Mouse (Mus musculus) erythroblast, embryonic 14.5 days (primary cell): ENCODE results near the gene Galnt15. TPM values are rescaled to one million over a fixed set of nuclear protein-coding genes. Genes with fewer than 3 reads are reported as not detected.

Experiments
- H3K27me3 ChIP-seq: 2 replicates; pipeline ENCODE4 v1.6.1; 2012; ENCODE audit warnings: inconsistent platforms; ENCODE audit not compliant: control insufficient read depth
- H3K36me3 ChIP-seq: 2 replicates; pipeline ENCODE4 v1.6.1; 2012; ENCODE audit warnings: mild to moderate bottlenecking, inconsistent platforms; ENCODE audit not compliant: control insufficient read depth
- H3K4me1 ChIP-seq: 2 replicates; pipeline ENCODE4 v1.6.1; 2012; ENCODE audit warnings: inconsistent platforms; ENCODE audit not compliant: control insufficient read depth
- H3K4me3 ChIP-seq: replicated peaks from 2 replicates; pipeline ENCODE3; 2012; ENCODE audit warnings: moderate library complexity, mild to moderate bottlenecking, inconsistent platforms
- H3K9me3 ChIP-seq: 2 replicates; pipeline ENCODE4 v1.6.1; 2012; ENCODE audit warnings: low read length, inconsistent platforms, mixed read lengths; ENCODE audit not compliant: control insufficient read depth
- GATA1 ChIP-seq: IDR thresholded peaks from 2 replicates; pipeline ENCODE4 v1.6.1; 2012; ENCODE audit warnings: low read length, inconsistent platforms, mixed read lengths
- TAL1 ChIP-seq: IDR thresholded peaks from 3 replicates; pipeline ENCODE4 v1.6.1; 2012; ENCODE audit warnings: low read length, inconsistent platforms, mixed read lengths
- polyA plus RNA-seq: library from polyadenylated mRNA; stranded (reverse); fragments of >175 nt; gene quantifications from 2 replicates; pipeline ENCODE4 v1.2.3, GENCODE M21; 2012

Galnt15 gene
- polyA plus RNA-seq, 1 experiment: not detected

- Histone ChIP-seq H3K9me3 (peaks cover 10% of the 10 kb centered on the region), H3K36me3 (no peaks in the 10 kb centered on the region), H3K4me3 (no peak overlapping the region), H3K27me3 (no peaks in the 10 kb centered on the region), H3K4me1 (peaks cover 8% of the 10 kb centered on the region)
- TF ChIP-seq GATA1 (no peak), TAL1 (no peak)
Measured at GRCm38 (mm10) chr14:32053895-32054294, 25.1 kb downstream of the Galnt15 start.

- no peak for TF ChIP-seq TAL1
- no peak for TF ChIP-seq GATA1
- no peaks in the 10 kb centered on the region for H3K36me3 ChIP-seq
- H3K9me3 ChIP-seq: peaks cover 10% of the 10 kb centered on the region
- no peaks in the 10 kb centered on the region for H3K27me3 ChIP-seq
- no peak overlapping the region for H3K4me3 ChIP-seq
- H3K4me1 ChIP-seq: peaks cover 8% of the 10 kb centered on the region
Measured at GRCm38 (mm10) chr14:32054788-32055187, 26.0 kb downstream of the Galnt15 start.

- H3K27me3 ChIP-seq: no peaks in the 10 kb centered on the region
- H3K9me3 ChIP-seq: peaks cover 10% of the 10 kb centered on the region
- H3K4me1 ChIP-seq: peaks cover 5% of the 10 kb centered on the region
- no peaks in the 10 kb centered on the region for H3K36me3 ChIP-seq
- no peak for TF ChIP-seq TAL1
- no peak for TF ChIP-seq GATA1
- no peak overlapping the region for H3K4me3 ChIP-seq
Measured at GRCm38 (mm10) chr14:32055781-32056180, 27.0 kb downstream of the Galnt15 start.

- peaks cover 5% of the 10 kb centered on the region for H3K4me1 ChIP-seq
- no peak overlapping the region for H3K4me3 ChIP-seq
- H3K27me3 ChIP-seq: no peaks in the 10 kb centered on the region
- no peak for TF ChIP-seq GATA1
- no peak for TF ChIP-seq TAL1
- H3K9me3 ChIP-seq: peaks cover 10% of the 10 kb centered on the region
- no peaks in the 10 kb centered on the region for H3K36me3 ChIP-seq
Measured at GRCm38 (mm10) chr14:32056675-32057074, 27.9 kb downstream of the Galnt15 start.

- H3K36me3 ChIP-seq: no peaks in the 10 kb centered on the region
- H3K9me3 ChIP-seq: peaks cover 10% of the 10 kb centered on the region
- TF ChIP-seq TAL1 (no peak), GATA1 (no peak)
- H3K4me1 ChIP-seq: peaks cover 5% of the 10 kb centered on the region
- H3K27me3 ChIP-seq: no peaks in the 10 kb centered on the region
- no peak overlapping the region for H3K4me3 ChIP-seq
Measured at GRCm38 (mm10) chr14:32057664-32058063, 28.9 kb downstream of the Galnt15 start.

- Histone ChIP-seq H3K9me3 (peaks cover 2% of the 10 kb centered on the region; the same call in 1 of the 2 replicates), H3K36me3 (no peaks in the 10 kb centered on the region), H3K27me3 (no peaks in the 10 kb centered on the region), H3K4me3 (no peak overlapping the region), H3K4me1 (no peaks in the 10 kb centered on the region; the same call in 1 of the 2 replicates)
- TF ChIP-seq GATA1 (no peak), TAL1 (no peak)
Measured at GRCm38 (mm10) chr14:32061398-32061797, 32.6 kb downstream of the Galnt15 start.

GRCm38 (mm10) chr14:32072807-32073206 is 44.0 kb downstream of the Galnt15 start:
- Histone ChIP-seq H3K4me1 (peaks cover 6% of the 10 kb centered on the region), H3K4me3 (no peak overlapping the region), H3K27me3 (no peaks in the 10 kb centered on the region), H3K36me3 (no peaks in the 10 kb centered on the region), H3K9me3 (no peaks in the 10 kb centered on the region; the same call in 1 of the 2 replicates)
- no peak for TF ChIP-seq TAL1
- no peak for TF ChIP-seq GATA1

GRCm38 (mm10) chr14:32073211-32073685 is 44.5 kb downstream of the Galnt15 start:
- TF ChIP-seq GATA1 (no peak), TAL1 (no peak)
- H3K4me1 ChIP-seq: peaks cover 6% of the 10 kb centered on the region
- H3K9me3 ChIP-seq: no peaks in the 10 kb centered on the region; the same call in 1 of the 2 replicates
- no peaks in the 10 kb centered on the region; the same call in 1 of the 2 replicates for H3K36me3 ChIP-seq
- H3K27me3 ChIP-seq: no peaks in the 10 kb centered on the region
- H3K4me3 ChIP-seq: no peak overlapping the region

GRCm38 (mm10) chr14:32073901-32074300 is 45.1 kb downstream of the Galnt15 start:
- H3K4me1 ChIP-seq: peaks cover 6% of the 10 kb centered on the region
- H3K36me3 ChIP-seq: no peaks in the 10 kb centered on the region; the same call in 1 of the 2 replicates
- H3K4me3 ChIP-seq: no peak overlapping the region
- no peaks in the 10 kb centered on the region; the same call in 1 of the 2 replicates for H3K9me3 ChIP-seq
- no peaks in the 10 kb centered on the region for H3K27me3 ChIP-seq
- TF ChIP-seq GATA1: no peak
- TF ChIP-seq TAL1: no peak
